Mouse (Mus musculus) brain, embryonic 14.5 days (tissue): ENCODE data around the gene Xkr7.
A peak's percentile ranks its signal among the peaks of the same experiment; 100 is the strongest.

Experiments
- CTCF ChIP-seq: fragments of 200-500 bp; IDR thresholded peaks from 2 replicates; pipeline ENCODE4 v1.5.1; 2012; ENCODE audit warnings: inconsistent platforms, mild to moderate bottlenecking, moderate library complexity, borderline replicate concordance; ENCODE audit not compliant: insufficient read depth, insufficient read length; ENCODE audit errors: extremely low read depth
- POLR2A ChIP-seq: fragments of 200-500 bp; IDR thresholded peaks from 2 replicates; pipeline ENCODE4 v1.6.1; 2012; ENCODE audit warnings: mild to moderate bottlenecking, inconsistent platforms, borderline replicate concordance; ENCODE audit not compliant: poor library complexity, insufficient read depth, insufficient read length, severe bottlenecking; ENCODE audit errors: extremely low read depth

DNA sequence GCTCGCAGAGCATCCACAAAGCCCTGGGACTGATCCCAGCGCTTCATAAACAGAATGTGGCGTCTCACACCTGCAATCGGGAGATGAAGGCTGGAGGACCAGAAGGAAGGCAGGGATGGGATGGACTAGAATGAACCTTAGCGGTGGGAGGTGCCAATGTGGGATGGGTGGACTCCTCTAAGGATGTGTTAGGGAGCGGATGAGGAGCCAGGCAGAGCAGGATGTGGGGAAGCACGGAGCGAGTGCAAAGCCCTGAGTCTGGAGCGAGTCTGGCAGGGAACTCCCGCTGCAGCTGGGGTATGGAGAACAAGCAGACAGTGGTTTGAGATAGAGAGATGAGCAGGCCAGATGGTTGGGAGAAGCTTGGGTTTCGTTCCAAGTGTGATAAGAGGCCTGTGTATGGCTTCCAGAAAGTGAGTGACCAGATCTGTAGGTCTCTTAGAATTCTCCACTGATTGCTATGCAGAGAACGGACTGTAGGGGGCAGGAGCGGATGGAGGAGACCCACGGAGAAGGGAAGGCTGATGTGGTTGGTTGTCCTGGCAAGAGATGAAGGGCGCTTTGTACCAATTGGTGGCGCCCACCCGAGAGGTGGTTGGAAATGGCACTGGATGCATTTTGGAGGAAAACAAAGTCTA is 16.3 kb downstream of the Xkr7 start:
- TF ChIP-seq POLR2A, result no peak
- TF ChIP-seq CTCF, result peak; percentile 71
